Mouse (Mus musculus): ENCODE measurements at regions not wholly inside any gene's neighbourhood (a gene's known extent, or its start where the extent isn't known, plus 50 kb on each side); places are given as distances from the start of the nearest gene placed in this dataset.

- no peak overlapping the region for H3K9ac ChIP-seq (ENCODE audit: control insufficient read depth, low read depth, low read length, poor library complexity, severe bottlenecking)
- no peaks in the 10 kb centered on the region for H3K9me3 ChIP-seq (replicated peaks; ENCODE audit: insufficient read depth, low read length)
- H3K4me3 ChIP-seq (ENCODE audit: control insufficient read depth in 1 of 2, insufficient read depth in 1 of 2, low read depth in 2 of 2, low read length in 2 of 2): no peak overlapping the region
- no peaks in the 10 kb centered on the region for H3K79me2 ChIP-seq (ENCODE audit: control insufficient read depth, insufficient read depth, low read length, poor library complexity)
- H3K4me1 ChIP-seq (ENCODE audit: control insufficient read depth in 1 of 2, insufficient read depth in 2 of 2, low read length in 2 of 2): no peaks in the 10 kb centered on the region
- no peaks in the 10 kb centered on the region for H3K36me3 ChIP-seq (ENCODE audit: control insufficient read depth in 1 of 2, insufficient read depth in 2 of 2, low read length in 2 of 2)
- peak; percentile 5 for DNase-seq (ENCODE audit: low read depth, low spot score)
- no peaks in the 10 kb centered on the region for H3K27me3 ChIP-seq (ENCODE audit: control insufficient read depth in 1 of 2, insufficient read depth in 2 of 2, low read length in 2 of 2)
- TF ChIP-seq CTCF (IDR thresholded peaks at IDR 0.05 in 2 of 3, conservative IDR thresholded peaks at IDR 0.05 in 1 of 3; ENCODE audit: control insufficient read depth in 1 of 3, insufficient read depth in 1 of 3, low read depth in 2 of 3, low read length in 3 of 3, poor library complexity in 1 of 3, severe bottlenecking in 1 of 3): peak in 1 of 3 experiments; percentile 14; a peak in 1 of 6 replicates
- no peak for TF ChIP-seq CHD1 (IDR thresholded peaks at IDR 0.05; ENCODE audit: low read depth, low read length)
- H3K27ac ChIP-seq (ENCODE audit: control insufficient read depth, low read depth, low read length): no peak overlapping the region
Observed at GRCm38 (mm10) chr11:92967288-92967687, 130.5 kb upstream of the Car10 start.

GRCm38 (mm10) chr11:92999603-93000002 is 98.2 kb upstream of the Car10 start:
- H3K4me1 ChIP-seq (ENCODE audit: control insufficient read depth in 1 of 2, insufficient read depth in 2 of 2, low read length in 2 of 2): no peaks in the 10 kb centered on the region
- no peaks in the 10 kb centered on the region for H3K79me2 ChIP-seq (ENCODE audit: control insufficient read depth, insufficient read depth, low read length, poor library complexity)
- DNase-seq (ENCODE audit: low read depth, low spot score): no peak
- H3K36me3 ChIP-seq (ENCODE audit: control insufficient read depth in 1 of 2, insufficient read depth in 2 of 2, low read length in 2 of 2): no peaks in the 10 kb centered on the region
- H3K27ac ChIP-seq (ENCODE audit: control insufficient read depth, low read depth, low read length): no peak overlapping the region
- H3K9me3 ChIP-seq (replicated peaks; ENCODE audit: insufficient read depth, low read length): no peaks in the 10 kb centered on the region
- H3K4me3 ChIP-seq (ENCODE audit: control insufficient read depth in 1 of 2, insufficient read depth in 1 of 2, low read depth in 2 of 2, low read length in 2 of 2): no peak overlapping the region
- no peak overlapping the region for H3K9ac ChIP-seq (ENCODE audit: control insufficient read depth, low read depth, low read length, poor library complexity, severe bottlenecking)
- TF ChIP-seq HCFC1 (IDR thresholded peaks at IDR 0.05; ENCODE audit: low read depth, low read length) (no peak), ZNF384 (IDR thresholded peaks at IDR 0.05; ENCODE audit: low read depth, low read length) (no peak), CHD2 (IDR thresholded peaks at IDR 0.05; ENCODE audit: low read length) (no peak), JUND (IDR thresholded peaks at IDR 0.05; ENCODE audit: low read depth, low read length) (no peak), USF2 (IDR thresholded peaks at IDR 0.05; ENCODE audit: borderline replicate concordance in 1 of 2, insufficient read depth in 1 of 2, low read depth in 1 of 2, low read length in 2 of 2) (no peak), MAZ (IDR thresholded peaks at IDR 0.05; ENCODE audit: low read depth, low read length) (no peak), POLR2AphosphoS2 (IDR thresholded peaks at IDR 0.05; ENCODE audit: low read length) (no peak), E2F4 (IDR thresholded peaks at IDR 0.05; ENCODE audit: borderline replicate concordance, low read depth, low read length) (no peak), RCOR1 (IDR thresholded peaks at IDR 0.05; ENCODE audit: low read depth, low read length) (no peak), CTCF (IDR thresholded peaks at IDR 0.05 in 2 of 3, conservative IDR thresholded peaks at IDR 0.05 in 1 of 3; ENCODE audit: control insufficient read depth in 1 of 3, insufficient read depth in 1 of 3, low read depth in 2 of 3, low read length in 3 of 3, poor library complexity in 1 of 3, severe bottlenecking in 1 of 3) (no peak), ETS1 (IDR thresholded peaks at IDR 0.05; ENCODE audit: low read depth, low read length) (no peak), POLR2A (IDR thresholded peaks at IDR 0.05; ENCODE audit: control insufficient read depth in 1 of 2, insufficient read depth in 1 of 2, low read depth in 1 of 2, low read length in 2 of 2, poor library complexity in 1 of 2) (no peak), MXI1 (IDR thresholded peaks at IDR 0.05; ENCODE audit: low read depth, low read length) (no peak), ZMIZ1 (IDR thresholded peaks at IDR 0.05; ENCODE audit: low read depth, low read length) (no peak)
- no peaks in the 10 kb centered on the region for H3K27me3 ChIP-seq (ENCODE audit: control insufficient read depth in 1 of 2, insufficient read depth in 2 of 2, low read length in 2 of 2)

- Histone ChIP-seq H3K27ac (ENCODE audit: control insufficient read depth, low read depth, low read length) (no peak overlapping the region), H3K9ac (ENCODE audit: control insufficient read depth, low read depth, low read length, poor library complexity, severe bottlenecking) (no peak overlapping the region), H3K4me1 (ENCODE audit: control insufficient read depth in 1 of 2, insufficient read depth in 2 of 2, low read length in 2 of 2) (no peaks in the 10 kb centered on the region), H3K27me3 (ENCODE audit: control insufficient read depth in 1 of 2, insufficient read depth in 2 of 2, low read length in 2 of 2) (no peaks in the 10 kb centered on the region), H3K36me3 (ENCODE audit: control insufficient read depth in 1 of 2, insufficient read depth in 2 of 2, low read length in 2 of 2) (no peaks in the 10 kb centered on the region), H3K4me3 (ENCODE audit: control insufficient read depth in 1 of 2, insufficient read depth in 1 of 2, low read depth in 2 of 2, low read length in 2 of 2) (no peak overlapping the region), H3K9me3 (replicated peaks; ENCODE audit: insufficient read depth, low read length) (no peaks in the 10 kb centered on the region), H3K79me2 (ENCODE audit: control insufficient read depth, insufficient read depth, low read length, poor library complexity) (no peaks in the 10 kb centered on the region)
- no peak for TF ChIP-seq MYB (IDR thresholded peaks at IDR 0.05; ENCODE audit: low read depth, low read length)
- no peak for TF ChIP-seq POLR2AphosphoS2 (IDR thresholded peaks at IDR 0.05; ENCODE audit: low read length)
- TF ChIP-seq KAT2A (conservative IDR thresholded peaks at IDR 0.05; ENCODE audit: low read depth, low read length): no peak
- no peak for TF ChIP-seq POLR2AphosphoS5 (IDR thresholded peaks at IDR 0.05; ENCODE audit: borderline replicate concordance, low read depth, low read length)
- no peak for TF ChIP-seq EP300 (IDR thresholded peaks at IDR 0.05; ENCODE audit: low read depth in 1 of 2, low read length in 2 of 2)
- TF ChIP-seq NRF1 (IDR thresholded peaks at IDR 0.05; ENCODE audit: insufficient read depth, low read depth, low read length, poor library complexity, severe bottlenecking): no peak
- TF ChIP-seq HCFC1 (IDR thresholded peaks at IDR 0.05; ENCODE audit: low read depth, low read length): no peak
- no peak for TF ChIP-seq JUND (IDR thresholded peaks at IDR 0.05; ENCODE audit: low read depth, low read length)
- no peak for TF ChIP-seq CHD1 (IDR thresholded peaks at IDR 0.05; ENCODE audit: low read depth, low read length)
- no peak for TF ChIP-seq POLR2A (IDR thresholded peaks at IDR 0.05; ENCODE audit: control insufficient read depth in 1 of 2, insufficient read depth in 1 of 2, low read depth in 1 of 2, low read length in 2 of 2, poor library complexity in 1 of 2)
- no peak for TF ChIP-seq TBP (IDR thresholded peaks at IDR 0.05; ENCODE audit: low read depth, low read length)
- TF ChIP-seq TCF12 (IDR thresholded peaks at IDR 0.05; ENCODE audit: low read depth, low read length): no peak
- no peak for TF ChIP-seq UBTF (IDR thresholded peaks at IDR 0.05; ENCODE audit: borderline replicate concordance, insufficient read depth, low read depth, low read length)
- no peak for TF ChIP-seq SMC3 (IDR thresholded peaks at IDR 0.05; ENCODE audit: low read depth, low read length)
- no peak for TF ChIP-seq GATA1 (IDR thresholded peaks at IDR 0.05; ENCODE audit: low read depth, low read length)
- TF ChIP-seq USF1 (IDR thresholded peaks at IDR 0.05; ENCODE audit: low read depth, low read length): no peak
- DNase-seq (ENCODE audit: low read depth, low spot score): no peak
Observed at GRCm38 (mm10) chr11:93005991-93006390, 91.8 kb upstream of the Car10 start.

Data from MEL (cell line).